Mouse (Mus musculus) kidney, adult 2 months (tissue): ENCODE measurements around the gene Tspan31.
"Not testable (repeated sequence)": the region's sequence is repeated elsewhere in the genome, so short reads cannot be mapped to it uniquely, and the experiment has no call there.

Experiments used
- CTCF ChIP-seq: fragments of 200-500 bp; conservative IDR thresholded peaks from 2 replicates; pipeline ENCODE4 v1.5.1; 2011; ENCODE audit warnings: low read depth, mild to moderate bottlenecking, control low read depth, low read length, moderate library complexity, mixed read lengths; ENCODE audit not compliant: insufficient read depth, insufficient read length
- POLR2A ChIP-seq: fragments of 200-500 bp; IDR thresholded peaks from one replicate; pipeline ENCODE4 v1.6.1; 2011; ENCODE audit warnings: low read depth, low read length, control low read depth

DNA sequence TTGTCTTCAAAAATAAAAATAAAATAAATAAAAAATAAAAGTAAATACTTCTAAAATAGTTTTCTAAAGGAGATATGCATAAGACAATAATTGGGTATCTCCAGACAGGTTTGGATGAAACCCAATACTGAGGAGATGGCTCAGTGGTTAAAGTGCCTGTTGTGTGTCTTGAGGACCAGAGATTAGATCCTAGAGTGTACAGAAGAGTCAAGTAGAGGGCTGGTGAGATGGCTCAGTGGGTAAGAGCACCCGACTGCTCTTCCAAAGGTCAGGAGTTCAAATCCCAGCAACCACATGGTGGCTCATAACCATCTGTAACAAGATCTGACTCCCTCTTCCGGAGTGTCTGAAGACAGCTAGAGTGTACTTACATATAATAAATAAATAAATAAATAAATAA lies 2.9 kb upstream of the Tspan31 start:
- not testable (repeated sequence) for TF ChIP-seq CTCF, POLR2A
